Mouse (Mus musculus) adipocyte (in vitro differentiated cells): ENCODE data around the gene Ptpn1.
A peak's percentile ranks its signal among the peaks of the same experiment; 100 is the strongest.

ENCODE experiments used
- DNase-seq: peaks from one replicate; pipeline ENCODE4 v3.0.0-alpha.2; 2016; ENCODE audit warnings: low spot score

Ptpn1 gene

GRCm38 (mm10) chr2:167947251-167947650 lies 15.4 kb downstream of the Ptpn1 start:
- no peak for DNase-seq

GRCm38 (mm10) chr2:167948047-167948446 lies 16.2 kb downstream of the Ptpn1 start:
- no peak for DNase-seq

- DNase-seq = no peak
Measured at GRCm38 (mm10) chr2:167948557-167948956, 16.7 kb downstream of the Ptpn1 start.

GRCm38 (mm10) chr2:167949250-167949649 lies 17.4 kb downstream of the Ptpn1 start:
- no peak for DNase-seq

GRCm38 (mm10) chr2:167949808-167950207 lies 18.0 kb downstream of the Ptpn1 start:
- no peak for DNase-seq

GRCm38 (mm10) chr2:167950681-167951080 lies 18.8 kb downstream of the Ptpn1 start:
- no peak for DNase-seq

GRCm38 (mm10) chr2:167951301-167952211 lies 19.7 kb downstream of the Ptpn1 start:
- DNase-seq = peak; percentile 75

- DNase-seq = no peak
Measured at GRCm38 (mm10) chr2:167953819-167954218, 22.0 kb downstream of the Ptpn1 start.

- DNase-seq = no peak
Measured at GRCm38 (mm10) chr2:167954928-167955327, 23.1 kb downstream of the Ptpn1 start.

GRCm38 (mm10) chr2:167957539-167957938 lies 25.7 kb downstream of the Ptpn1 start:
- DNase-seq = no peak

GRCm38 (mm10) chr2:167958082-167958788 lies 26.4 kb downstream of the Ptpn1 start:
- peak; percentile 41 for DNase-seq

GRCm38 (mm10) chr2:167958843-167959242 lies 27.0 kb downstream of the Ptpn1 start:
- DNase-seq = peak; percentile 99

- peak; percentile 55 for DNase-seq
Measured at GRCm38 (mm10) chr2:167959384-167959911, 27.6 kb downstream of the Ptpn1 start.

GRCm38 (mm10) chr2:167959996-167960395 lies 28.1 kb downstream of the Ptpn1 start:
- DNase-seq = no peak

- no peak for DNase-seq
Measured at GRCm38 (mm10) chr2:167960584-167960983, 28.7 kb downstream of the Ptpn1 start.

- DNase-seq = no peak
Measured at GRCm38 (mm10) chr2:167962347-167962746, 30.5 kb downstream of the Ptpn1 start.

- no peak for DNase-seq
Measured at GRCm38 (mm10) chr2:167963176-167963575, 31.3 kb downstream of the Ptpn1 start.

GRCm38 (mm10) chr2:167963778-167964300 lies 32.0 kb downstream of the Ptpn1 start:
- no peak for DNase-seq

GRCm38 (mm10) chr2:167964320-167964719 lies 32.5 kb downstream of the Ptpn1 start:
- no peak for DNase-seq

GRCm38 (mm10) chr2:167965911-167966310 lies 34.1 kb downstream of the Ptpn1 start:
- DNase-seq = peak; percentile 51

GRCm38 (mm10) chr2:167968504-167968903 lies 36.6 kb downstream of the Ptpn1 start:
- no peak for DNase-seq

- no peak for DNase-seq
Measured at GRCm38 (mm10) chr2:167969851-167970541, 38.1 kb downstream of the Ptpn1 start.
